Mouse (Mus musculus) adrenal gland, adult 18-20 months (tissue): ENCODE measurements around the gene Enam. TPM values are rescaled to one million over a fixed set of nuclear protein-coding genes. Genes with fewer than 3 reads are reported as not detected.
"Not testable (repeated sequence)": the region's sequence is repeated elsewhere in the genome, so short reads cannot be mapped to it uniquely, and the experiment has no call there.

Source experiments
- DNase-seq, 2 experiments: peaks; one replicate each; pipeline ENCODE4 v3.0.0; 2021 to 2022; ENCODE audit warnings: low spot score in 2 of 2
- long read RNA-seq, 2 experiments: library from polyadenylated mRNA; stranded (forward); transcript quantifications; one replicate each; pipeline ENCODE4 v2.0.0; 2021
- total RNA-seq, 2 experiments: library from RNA; stranded (reverse); gene quantifications; 1 replicate in 1 of 2; 2 replicates in 1 of 2; pipeline ENCODE4 v1.2.3; 2021

Gene Enam
- total RNA-seq: not detected
- long read RNA-seq, experiment 1: 0 reads
- long read RNA-seq, experiment 2: 0 reads

DNA sequence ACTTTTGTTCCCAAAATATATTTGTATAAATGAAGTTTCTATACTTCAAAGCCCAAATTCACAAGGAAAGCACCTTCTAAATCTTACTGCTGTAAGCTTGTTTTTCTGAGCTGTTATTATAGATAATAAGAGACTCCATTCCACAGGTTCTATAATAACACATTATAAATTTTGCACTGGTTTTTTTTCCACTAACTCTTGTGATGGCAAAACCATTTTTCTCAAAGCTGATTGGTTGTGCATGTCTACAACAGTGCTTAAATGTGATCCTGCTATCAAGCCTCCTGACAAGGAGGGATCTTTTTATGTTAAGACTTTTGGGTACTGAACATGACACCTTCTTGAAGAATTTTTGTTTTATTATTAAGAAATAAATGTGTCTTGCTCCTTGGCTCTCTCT is at the start of gene Enam:
Gene Enam (plus strand): TSS at position 301 of the 400 bp plus-strand sequence.
- DNase-seq: no peak

- DNase-seq: no peak
Observed at GRCm38 (mm10) chr5:88455691-88456090, 32.1 kb upstream of the Enam start, which contains the start of gene Ambn. Ambn (plus strand) TSS chr5:88455991.

DNA sequence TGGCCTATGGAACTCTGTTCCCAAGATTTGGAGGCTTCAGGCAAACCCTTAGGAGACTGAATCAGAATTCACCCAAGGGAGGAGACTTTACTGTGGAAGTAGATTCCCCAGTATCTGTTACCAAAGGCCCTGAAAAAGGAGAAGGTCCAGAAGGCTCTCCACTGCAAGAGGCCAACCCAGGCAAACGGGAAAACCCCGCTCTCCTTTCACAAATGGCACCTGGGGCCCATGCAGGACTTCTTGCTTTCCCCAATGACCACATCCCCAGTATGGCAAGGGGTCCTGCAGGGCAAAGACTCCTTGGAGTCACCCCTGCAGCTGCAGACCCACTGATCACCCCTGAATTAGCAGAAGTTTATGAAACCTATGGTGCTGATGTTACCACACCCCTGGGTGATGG is 20.3 kb upstream of the Enam start:
- no peak for DNase-seq

DNA sequence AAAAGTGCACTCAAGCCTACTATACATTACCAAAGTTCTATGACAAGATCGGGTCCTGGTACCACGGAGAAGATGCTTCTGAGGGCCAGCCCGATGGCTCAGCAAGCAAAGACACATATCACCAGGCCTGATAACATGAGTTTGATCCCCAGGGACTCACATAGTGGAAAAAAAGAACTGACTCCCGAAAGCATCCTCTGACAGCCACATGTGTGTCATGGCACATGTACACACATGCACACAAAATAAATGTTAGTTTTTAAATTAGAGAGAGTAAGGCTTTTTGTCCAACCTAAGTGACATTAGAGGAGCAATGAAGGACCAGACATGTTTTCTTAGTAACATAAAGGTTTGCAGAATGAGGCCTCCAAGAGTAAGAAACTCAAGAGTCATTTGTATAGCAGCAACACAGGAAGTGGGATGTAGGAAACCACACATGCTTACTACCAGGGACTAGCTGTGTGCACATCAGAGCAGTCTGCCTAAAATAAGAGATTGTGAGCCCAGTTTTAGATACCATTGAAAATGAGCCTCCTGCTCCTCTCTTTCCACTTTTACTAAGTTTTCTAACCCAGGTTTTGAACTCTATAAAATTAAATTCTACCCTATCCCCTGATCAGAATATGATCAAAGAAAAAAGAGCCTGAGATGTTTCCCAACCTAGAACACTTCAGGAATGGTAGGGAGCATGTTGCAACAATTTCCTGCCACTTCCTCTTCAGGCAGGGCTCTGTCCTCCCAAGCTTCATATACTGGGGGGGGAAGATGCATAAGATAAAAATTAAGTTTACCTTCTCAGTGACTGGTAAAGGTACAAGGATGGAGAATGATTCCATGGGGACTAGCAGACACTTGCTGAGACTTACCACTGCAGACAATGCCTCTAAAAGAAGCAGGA is 18.7 kb upstream of the Enam start:
- DNase-seq: no peak

- DNase-seq: no peak
Observed at GRCm38 (mm10) chr5:88489004-88489403, 1.2 kb downstream of the Enam start.

DNA sequence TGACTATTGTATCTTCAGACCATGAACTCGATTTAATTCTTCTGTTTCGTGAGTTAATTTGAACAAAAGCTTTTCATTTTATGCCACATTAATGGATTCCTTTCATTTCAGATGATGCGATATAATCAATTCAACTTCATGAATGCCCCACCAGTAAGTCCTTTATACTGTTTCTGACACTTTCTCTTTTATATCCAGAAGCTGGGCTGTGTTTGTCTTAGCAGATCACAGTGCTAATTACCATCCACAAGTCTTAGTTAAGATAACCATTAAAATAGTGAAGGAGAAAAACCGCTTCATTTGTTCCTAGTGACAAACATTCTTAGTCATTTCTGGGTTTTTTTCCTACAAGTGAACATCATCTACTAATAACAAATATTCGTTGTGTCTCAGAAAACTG is 3.3 kb downstream of the Enam start:
- DNase-seq: no peak

DNA sequence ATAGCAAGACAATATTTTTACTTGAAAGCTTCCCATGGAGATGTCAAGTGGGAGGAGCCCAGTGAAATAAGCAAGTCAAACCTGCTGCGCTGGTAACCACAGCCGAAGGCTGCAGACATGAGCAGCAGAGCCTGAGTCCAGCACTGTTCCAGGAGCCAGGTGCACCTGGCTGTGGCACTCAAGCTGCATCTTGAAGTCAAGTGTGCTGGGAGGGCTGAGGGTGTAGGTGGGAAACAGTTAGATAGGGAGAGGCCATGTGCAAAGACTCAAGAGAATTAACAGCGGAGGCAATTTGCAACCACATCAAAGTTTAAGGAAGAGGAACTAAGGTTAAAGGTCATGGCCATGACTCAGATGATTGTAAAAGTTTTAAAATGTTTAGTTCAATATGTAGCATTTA is 12.0 kb downstream of the Enam start:
- no peak for DNase-seq

GRCm38 (mm10) chr5:88508555-88508954 is 20.8 kb downstream of the Enam start:
- no peak for DNase-seq

DNA sequence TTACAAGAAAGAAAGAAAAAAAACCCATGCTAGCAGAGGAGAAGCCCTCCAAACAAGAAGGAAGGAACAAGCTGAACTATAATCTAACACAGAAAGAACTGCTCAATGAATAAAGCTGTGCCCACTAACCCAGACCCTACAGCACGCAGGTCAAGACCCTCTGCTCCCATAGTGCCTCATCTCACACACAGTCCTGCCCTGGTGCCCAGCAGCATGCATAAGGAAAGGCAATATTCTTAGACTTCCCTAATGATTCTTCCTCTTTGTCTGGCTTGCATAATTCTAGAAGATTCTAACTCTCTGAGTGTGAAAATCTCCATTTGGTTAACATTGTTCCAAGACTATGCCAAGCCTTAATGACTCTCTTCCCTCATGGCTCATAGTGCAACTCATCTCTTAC is 21.2 kb downstream of the Enam start:
- no peak for DNase-seq

- DNase-seq: no peak
Observed at GRCm38 (mm10) chr5:88519232-88519631, 31.5 kb downstream of the Enam start.

DNA sequence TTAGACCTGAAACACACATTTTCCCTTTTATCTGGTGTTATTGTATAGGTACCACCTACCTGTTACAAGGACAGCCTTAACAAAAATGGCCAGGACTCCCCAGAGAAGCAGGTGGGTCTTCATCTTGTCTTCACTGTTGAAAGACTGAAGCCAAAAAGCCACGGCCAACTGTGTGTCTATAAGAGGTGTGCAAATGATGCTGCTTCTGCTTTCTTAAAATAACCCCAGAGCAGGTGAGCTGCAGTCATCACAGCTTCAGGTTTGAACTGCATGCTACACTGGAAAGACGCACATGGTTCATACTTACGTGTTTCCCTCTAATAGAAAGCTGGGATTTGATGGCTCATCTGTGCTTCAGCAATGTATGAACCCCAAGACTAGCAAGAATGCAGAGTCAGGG is 39.9 kb downstream of the Enam start, which contains the start of gene Jchain:
Gene Jchain (minus strand): TSS at position 235 of the 400 bp plus-strand sequence.
- no peak for DNase-seq

DNA sequence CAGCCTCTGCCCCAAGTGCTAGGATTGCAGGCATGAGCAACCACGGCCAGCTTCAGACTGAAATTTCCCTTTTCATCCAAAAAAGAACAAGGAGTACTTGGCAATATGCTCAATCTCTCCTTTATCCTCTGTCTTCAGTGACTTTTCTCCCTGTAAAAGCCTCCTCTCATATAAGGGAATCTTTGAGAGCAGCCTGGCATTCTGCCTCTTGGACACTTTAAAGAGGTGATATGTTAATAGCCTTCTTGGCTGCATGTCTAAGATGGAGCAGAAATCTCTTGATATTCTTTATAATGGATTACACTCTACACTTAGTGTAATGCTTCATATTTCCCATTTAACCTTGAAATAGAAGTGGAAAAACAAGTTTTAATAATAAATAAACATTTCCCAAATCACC is 43.1 kb downstream of the Enam start:
- DNase-seq: no peak

GRCm38 (mm10) chr5:88534697-88535096 is 46.9 kb downstream of the Enam start:
- DNase-seq: no peak

- no peak for DNase-seq
Observed at GRCm38 (mm10) chr5:88540845-88541244, 53.1 kb downstream of the Enam start.

DNA sequence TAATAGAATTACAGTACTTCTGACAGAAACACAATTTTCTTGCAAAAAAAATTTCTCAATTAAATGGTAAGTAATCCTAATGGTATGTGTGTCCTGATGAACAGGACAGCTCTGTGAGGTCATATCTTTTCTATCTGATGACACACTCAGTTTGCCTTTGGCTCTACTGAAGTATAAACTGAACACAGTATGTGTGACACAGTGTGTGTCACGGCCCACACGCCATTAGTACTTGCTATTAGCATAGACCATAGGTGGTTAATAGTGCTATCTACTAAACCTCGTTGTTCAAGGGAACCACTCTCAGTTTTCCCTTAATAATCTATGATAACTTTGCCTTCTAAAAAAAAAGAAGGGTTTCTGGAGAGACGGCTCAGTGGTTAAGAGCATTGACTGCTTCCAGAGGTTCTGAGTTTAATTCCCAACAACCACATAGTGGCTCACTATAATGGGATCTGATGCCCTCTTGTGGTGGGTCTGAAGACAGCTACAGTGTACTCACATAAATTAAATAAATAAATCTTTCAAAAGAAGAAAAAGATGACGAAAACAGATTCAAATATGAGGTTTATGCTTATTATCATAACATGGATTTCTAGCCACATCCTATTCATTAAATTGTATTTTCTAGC is 55.0 kb downstream of the Enam start:
- DNase-seq: peak in 1 of 2 experiments; percentile 30

GRCm38 (mm10) chr5:88544411-88544810 is 56.6 kb downstream of the Enam start:
- not testable (repeated sequence) for DNase-seq

DNA sequence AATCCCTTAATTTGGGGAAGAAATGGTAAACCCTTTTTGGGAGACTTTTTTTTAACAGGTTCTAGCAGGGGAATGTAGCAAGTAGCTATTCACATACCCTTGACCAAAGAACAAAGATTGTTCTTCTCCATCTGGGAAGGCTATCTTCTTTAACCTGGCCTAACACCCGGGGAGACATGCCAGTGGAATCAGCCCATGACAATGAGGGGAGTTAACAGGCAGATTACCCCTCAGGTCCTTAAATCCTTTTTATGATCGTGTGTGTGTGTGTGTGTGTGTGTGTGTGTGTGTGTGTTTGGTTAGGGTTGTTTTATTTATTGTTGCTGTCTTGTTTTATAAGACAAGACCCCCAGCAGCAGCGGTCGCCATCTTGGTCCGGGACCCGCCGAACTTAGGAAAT is 57.8 kb downstream of the Enam start:
- DNase-seq: no peak

DNA sequence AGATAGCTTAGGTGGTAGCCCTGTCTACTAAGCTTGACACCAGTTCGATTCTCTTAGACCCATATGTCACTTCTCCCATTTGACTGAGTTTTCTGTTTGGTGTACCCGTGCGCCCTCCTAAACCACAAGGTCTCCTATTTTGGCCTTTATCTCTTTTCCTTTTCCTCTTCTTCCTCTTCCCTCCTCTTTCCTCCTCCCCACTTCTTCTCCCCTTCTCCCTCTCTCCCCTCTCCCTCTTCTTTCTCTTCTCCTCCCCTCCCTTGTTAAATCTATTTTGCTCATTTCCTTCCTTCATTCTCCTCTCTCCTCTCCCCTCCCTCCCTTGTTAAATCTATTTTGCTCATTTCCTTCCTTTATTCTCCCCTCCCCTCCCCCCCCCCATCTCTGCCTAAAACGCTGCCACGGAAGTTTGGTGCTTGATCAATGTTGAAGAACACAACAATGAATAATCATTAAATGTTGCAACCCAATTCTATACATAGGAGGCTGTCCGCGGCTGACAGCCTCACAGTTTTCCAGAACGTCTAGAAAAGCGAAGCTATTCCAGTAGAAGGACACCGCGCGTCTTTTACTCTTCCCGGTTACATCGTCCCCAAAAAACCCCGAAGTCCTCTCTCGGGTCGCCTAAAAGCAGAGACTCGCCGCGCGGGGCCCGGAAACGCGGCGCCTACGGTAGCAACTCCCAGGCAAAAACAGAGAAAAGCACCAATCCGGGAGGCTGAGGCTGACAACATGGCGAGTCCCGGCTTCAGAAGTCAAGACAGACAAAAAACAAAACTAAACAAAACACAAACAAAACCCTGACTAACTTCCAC is 65.7 kb downstream of the Enam start:
- no peak for DNase-seq

GRCm38 (mm10) chr5:88554086-88554886 is 66.5 kb downstream of the Enam start, which contains the start of gene Utp3:
Utp3 (plus strand) TSS chr5:88554462.
- DNase-seq: peak; percentile 88 to 89
